Mouse (Mus musculus) stomach, postnatal 0 days (tissue): ENCODE data around the gene Gm20532. TPM values are rescaled to one million over a fixed set of nuclear protein-coding genes. Genes with fewer than 3 reads are reported as not detected.

Experiments used
- ATAC-seq: fragments of 200-750 bp; cut with Nextera tagmentation; 2 replicates; pipeline ENCODE4 v1.8.0; 2017; ENCODE audit not compliant: low FRiP score, low TSS enrichment
- DNase-seq: peaks from one replicate; pipeline ENCODE4 v3.0.0-alpha.2; 2016; ENCODE audit warnings: low spot score
- H3K27ac ChIP-seq: fragments of 300-500 bp; sonication (generic); replicated peaks from 2 replicates; pipeline ENCODE4 v1.5.1; 2014; ENCODE audit warnings: mild to moderate bottlenecking, control low read depth
- H3K27me3 ChIP-seq: fragments of 300-500 bp; sonication (generic); 2 replicates; pipeline ENCODE4 v1.6.1; 2014; ENCODE audit warnings: low read length; ENCODE audit not compliant: control insufficient read depth, insufficient read depth
- H3K36me3 ChIP-seq: fragments of 300-500 bp; sonication (generic); 2 replicates; pipeline ENCODE4 v1.6.1; 2014; ENCODE audit warnings: low read length, mixed read lengths; ENCODE audit not compliant: control insufficient read depth, insufficient read depth
- H3K4me1 ChIP-seq: fragments of 300-500 bp; sonication (generic); replicated peaks from 2 replicates; pipeline ENCODE4 v1.6.1; 2014; ENCODE audit warnings: antibody characterized with exemption; ENCODE audit not compliant: control insufficient read depth, insufficient read depth
- H3K4me2 ChIP-seq: fragments of 300-500 bp; sonication (generic); replicated peaks from 2 replicates; pipeline ENCODE4 v1.6.1; 2014; ENCODE audit warnings: low read depth, mild to moderate bottlenecking, control low read depth, moderate library complexity
- H3K4me3 ChIP-seq: fragments of 300-500 bp; sonication (generic); 2 replicates; pipeline ENCODE4 v1.5.1; 2014; ENCODE audit warnings: low read depth, low read length, control low read depth
- H3K9ac ChIP-seq: fragments of 300-500 bp; sonication (generic); 2 replicates; pipeline ENCODE4 v1.6.1; 2014; ENCODE audit warnings: mild to moderate bottlenecking, low read length, control low read depth, mixed read lengths
- H3K9me3 ChIP-seq: fragments of 300-500 bp; sonication (generic); 2 replicates; pipeline ENCODE4 v1.6.1; 2016; ENCODE audit warnings: low read length; ENCODE audit not compliant: control insufficient read depth
- CTCF ChIP-seq: IDR thresholded peaks from 2 replicates; pipeline ENCODE4 v1.5.1; 2016; ENCODE audit warnings: antibody characterized with exemption, low read depth, mild to moderate bottlenecking, moderate library complexity
- EP300 ChIP-seq: optimal IDR thresholded peaks from 2 replicates; pipeline ENCODE3; 2016; ENCODE audit warnings: antibody characterized with exemption
- WGBS: fragments of 180-500 bp; shearing (Covaris S2); extraction: QIAGEN DNeasy Blood & Tissue Kit; methylation state at CpG from one replicate; pipeline ENCODE4 v1.1.7; 2014; 5-methylcytosine and 5-hydroxymethylcytosine counted together
- polyA plus RNA-seq: library from polyadenylated mRNA; unstranded; fragments of >200 nt; fragmentation: Nextera tagmentation; extraction: Ambion mirVana; gene quantifications from 2 replicates; pipeline ENCODE4 v1.2.1, GENCODE M21; 2015

Gene Gm20532
- polyA plus RNA-seq, 1 experiment from 2014 or later, result not detected

- Histone ChIP-seq H3K4me2 (no peak overlapping the region), H3K27ac (peak overlapping the region; percentile 65), H3K4me1 (peaks cover 4% of the 10 kb centered on the region; the same call in 1 of the 2 replicates), H3K27me3 (no peaks in the 10 kb centered on the region), H3K4me3 (no peak overlapping the region), H3K9me3 (no peaks in the 10 kb centered on the region), H3K9ac (no peak overlapping the region), H3K36me3 (no peaks in the 10 kb centered on the region)
- TF ChIP-seq CTCF (no peak), EP300 (no peak)
- WGBS, result 80% methylated on average over 2 of the region's 2 CpGs
- ATAC-seq (no peak), DNase-seq (no peak)
Observed at GRCm38 (mm10) chr2:26552066-26552465, 34.4 kb upstream of the Gm20532 start.

GRCm38 (mm10) chr2:26553904-26554303, 32.5 kb upstream of the Gm20532 start:
- Histone ChIP-seq H3K27me3 (no peaks in the 10 kb centered on the region), H3K4me2 (no peak overlapping the region), H3K9ac (no peak overlapping the region), H3K4me1 (peaks cover 5% of the 10 kb centered on the region; the same call in 1 of the 2 replicates), H3K9me3 (no peaks in the 10 kb centered on the region), H3K36me3 (no peaks in the 10 kb centered on the region), H3K27ac (peak overlapping the region; percentile 56), H3K4me3 (no peak overlapping the region)
- DNase-seq (no peak), ATAC-seq (no peak; the same call in 1 of the 2 replicates)
- TF ChIP-seq EP300 (peak; percentile 76), CTCF (no peak)
- WGBS, result 62% methylated on average over 9 of the region's 9 CpGs

- DNase-seq (peak; percentile 39), ATAC-seq (no peak)
- Histone ChIP-seq H3K27me3 (no peaks in the 10 kb centered on the region), H3K36me3 (no peaks in the 10 kb centered on the region), H3K4me1 (peaks cover 5% of the 10 kb centered on the region; the same call in 1 of the 2 replicates), H3K9me3 (no peaks in the 10 kb centered on the region), H3K4me3 (no peak overlapping the region), H3K4me2 (no peak overlapping the region), H3K9ac (no peak overlapping the region), H3K27ac (no peak overlapping the region; the same call in 1 of the 2 replicates)
- 54% methylated on average over 4 of the region's 4 CpGs for WGBS
- TF ChIP-seq CTCF (no peak), EP300 (no peak)
Observed at GRCm38 (mm10) chr2:26555076-26555475, 31.4 kb upstream of the Gm20532 start.

- DNase-seq (peak; percentile 29), ATAC-seq (no peak)
- Histone ChIP-seq H3K27me3 (no peaks in the 10 kb centered on the region), H3K36me3 (no peaks in the 10 kb centered on the region), H3K9me3 (no peaks in the 10 kb centered on the region), H3K27ac (0 out of 2 replicates have a peak overlapping the region, but pooled peaks have one; percentile 24), H3K9ac (no peak overlapping the region), H3K4me3 (no peak overlapping the region), H3K4me1 (peaks cover 5% of the 10 kb centered on the region; the same call in 1 of the 2 replicates), H3K4me2 (no peak overlapping the region; the same call in 1 of the 2 replicates)
- no peak for TF ChIP-seq EP300
- no peak for TF ChIP-seq CTCF
- 40% methylated on average over 4 of the region's 4 CpGs for WGBS
Observed at GRCm38 (mm10) chr2:26556535-26556993, 29.9 kb upstream of the Gm20532 start.

- ATAC-seq (no peak), DNase-seq (no peak)
- no peaks in the 10 kb centered on the region for H3K27me3 ChIP-seq
- no peak overlapping the region for H3K4me3 ChIP-seq
- H3K9ac ChIP-seq, result no peak overlapping the region
- H3K27ac ChIP-seq, result no peak overlapping the region
- TF ChIP-seq EP300 (no peak), CTCF (no peak)
- H3K36me3 ChIP-seq, result no peaks in the 10 kb centered on the region
- WGBS, result 85% methylated on average over 5 of the region's 5 CpGs
- peaks cover 5% of the 10 kb centered on the region; the same call in 1 of the 2 replicates for H3K4me1 ChIP-seq
- no peaks in the 10 kb centered on the region for H3K9me3 ChIP-seq
- no peak overlapping the region for H3K4me2 ChIP-seq
Observed at GRCm38 (mm10) chr2:26560506-26560905, 25.9 kb upstream of the Gm20532 start.

GRCm38 (mm10) chr2:26561351-26562016, 25.0 kb upstream of the Gm20532 start:
- DNase-seq, result peak; percentile 43
- 45% methylated on average over 6 of the region's 6 CpGs for WGBS
- H3K4me3 ChIP-seq, result no peak overlapping the region
- no peaks in the 10 kb centered on the region for H3K36me3 ChIP-seq
- ATAC-seq, result peak; percentile 67
- H3K4me2 ChIP-seq, result no peak overlapping the region
- no peaks in the 10 kb centered on the region for H3K9me3 ChIP-seq
- H3K9ac ChIP-seq, result no peak overlapping the region
- H3K27ac ChIP-seq, result no peak overlapping the region
- peaks cover 5% of the 10 kb centered on the region; the same call in 1 of the 2 replicates for H3K4me1 ChIP-seq
- H3K27me3 ChIP-seq, result no peaks in the 10 kb centered on the region
- TF ChIP-seq EP300 (no peak), CTCF (peak; percentile 99)
